Mouse (Mus musculus): ENCODE results near the gene Arnt2.

The Arnt2 gene

GRCm38 (mm10) chr7:84401641-84402455 lies 8.1 kb downstream of the Arnt2 start:
- DNase-seq (ENCODE audit: extremely low spot score, low read depth, low spot score): no peak

DNA sequence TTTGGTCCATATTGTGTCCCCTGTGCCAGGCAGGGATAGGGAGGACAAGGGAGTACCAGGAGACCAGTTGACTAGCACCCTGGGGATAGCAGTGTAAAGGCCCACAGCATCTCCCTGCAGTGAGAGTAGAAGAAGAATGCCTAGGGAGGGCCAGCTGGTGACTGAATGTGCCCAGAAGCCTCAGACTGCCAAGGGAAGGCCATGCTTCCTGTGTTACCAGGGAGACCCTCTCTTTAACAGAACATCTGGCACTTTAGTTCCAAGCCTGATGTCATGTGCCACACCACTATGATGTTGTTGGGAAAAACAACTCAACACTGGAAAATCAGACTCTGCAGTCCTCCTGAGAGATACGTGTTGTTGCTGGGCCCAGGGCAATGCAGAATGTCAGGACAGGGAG lies 12.7 kb downstream of the Arnt2 start:
- no peak for DNase-seq (ENCODE audit: extremely low spot score, low read depth, low spot score)

GRCm38 (mm10) chr7:84396581-84396980 lies 13.4 kb downstream of the Arnt2 start:
- DNase-seq (ENCODE audit: extremely low spot score, low read depth, low spot score): no peak

DNA sequence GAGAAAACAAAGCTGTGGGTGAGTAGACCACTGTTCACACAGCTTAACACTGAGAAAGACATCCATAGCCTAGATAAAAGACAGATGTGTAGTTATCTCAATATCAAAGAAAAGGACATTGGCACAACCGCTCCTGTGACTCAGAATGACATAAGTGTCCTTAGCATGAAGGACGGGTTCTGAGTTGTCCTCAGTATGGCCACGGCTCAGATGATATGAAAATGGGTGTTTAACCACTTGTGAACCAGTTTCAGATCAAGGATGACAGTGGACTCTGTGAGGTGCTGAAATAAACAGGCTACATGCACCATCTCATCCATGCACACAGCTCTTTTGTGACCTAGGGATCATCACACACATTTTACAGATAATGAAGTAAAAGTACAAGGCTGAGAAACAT lies 22.1 kb downstream of the Arnt2 start:
- no peak for DNase-seq (ENCODE audit: extremely low spot score, low read depth, low spot score)

DNA sequence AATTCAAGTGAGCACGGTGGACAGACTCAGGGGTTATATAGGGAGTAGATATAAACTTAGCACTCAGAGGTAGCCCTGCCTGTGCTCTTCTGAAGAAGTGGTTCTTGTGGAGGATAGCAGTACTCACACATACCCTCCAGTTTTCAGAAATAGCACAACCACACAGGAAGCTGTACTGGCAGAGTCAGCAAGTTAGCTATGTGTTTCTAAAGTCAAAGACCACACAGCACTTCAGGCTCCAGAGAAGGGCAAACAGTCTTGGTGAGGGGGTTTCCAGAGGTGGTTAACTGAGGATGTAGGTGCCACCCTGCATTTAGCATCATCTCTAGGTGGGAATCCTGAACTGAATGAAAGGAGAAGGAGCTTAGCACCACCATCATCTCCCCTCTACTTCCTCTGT lies 23.5 kb downstream of the Arnt2 start:
- no peak for DNase-seq (ENCODE audit: extremely low spot score, low read depth, low spot score)

DNA sequence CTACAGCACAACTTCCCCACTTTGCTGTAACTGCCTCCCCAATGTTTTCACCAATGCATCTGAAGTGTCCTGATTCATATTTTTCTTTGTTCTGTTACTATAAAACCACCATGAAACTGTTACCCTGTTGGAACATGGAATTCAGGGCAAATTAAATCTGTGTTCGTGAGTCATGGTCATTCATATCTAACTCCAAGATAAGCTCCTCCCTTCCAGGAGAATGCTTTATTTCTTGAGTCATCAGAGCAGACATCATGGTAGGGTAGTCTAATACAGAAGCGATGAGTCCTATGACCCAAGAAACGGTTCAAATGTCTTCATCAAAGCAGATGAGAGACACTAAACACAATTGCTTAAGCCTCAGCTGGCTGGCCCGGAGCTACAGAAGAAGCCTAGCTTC lies 25.2 kb downstream of the Arnt2 start:
- DNase-seq (ENCODE audit: extremely low spot score, low read depth, low spot score): no peak

DNA sequence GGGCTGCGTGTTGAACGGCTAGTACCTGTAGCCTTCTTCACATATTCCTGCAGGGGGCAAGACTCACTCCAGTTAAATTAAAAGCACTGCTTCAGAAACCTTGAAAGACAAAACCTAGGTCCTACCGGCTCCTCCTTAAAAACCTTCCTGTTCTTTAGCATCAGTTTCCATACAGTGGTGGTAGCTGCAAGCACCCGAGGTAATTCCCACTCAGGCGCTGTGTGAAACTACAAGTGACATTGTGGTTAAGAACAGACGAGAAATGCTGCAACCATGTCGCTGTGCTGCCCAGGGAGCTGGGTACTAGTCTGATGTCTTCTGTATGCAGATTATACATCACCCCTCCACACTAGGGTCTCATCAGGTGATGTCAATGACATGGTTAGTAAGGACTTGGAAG lies 25.9 kb downstream of the Arnt2 start:
- no peak for DNase-seq (ENCODE audit: extremely low spot score, low read depth, low spot score)

- DNase-seq (ENCODE audit: extremely low spot score, low read depth, low spot score): no peak
Measured at GRCm38 (mm10) chr7:84382346-84382745, 27.6 kb downstream of the Arnt2 start.

DNA sequence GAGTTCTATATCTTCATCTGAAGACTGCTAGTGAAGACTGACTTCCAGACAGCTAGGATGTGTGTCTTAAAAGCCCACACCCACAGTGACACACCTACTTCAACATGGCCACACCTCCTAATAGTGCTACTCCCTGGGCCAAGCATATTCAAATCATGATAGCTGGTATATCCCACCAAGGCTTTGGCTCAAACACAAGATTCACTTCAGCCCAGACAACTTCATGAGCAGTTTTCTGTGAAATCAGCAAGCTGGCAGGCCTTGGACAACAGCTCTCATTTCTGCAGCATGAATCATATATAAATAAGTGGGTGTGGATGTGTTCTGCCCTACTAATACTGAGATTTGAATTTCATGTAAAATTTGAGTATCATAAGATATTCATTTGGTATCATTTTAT lies 29.2 kb downstream of the Arnt2 start:
- no peak for DNase-seq (ENCODE audit: extremely low spot score, low read depth, low spot score)

DNA sequence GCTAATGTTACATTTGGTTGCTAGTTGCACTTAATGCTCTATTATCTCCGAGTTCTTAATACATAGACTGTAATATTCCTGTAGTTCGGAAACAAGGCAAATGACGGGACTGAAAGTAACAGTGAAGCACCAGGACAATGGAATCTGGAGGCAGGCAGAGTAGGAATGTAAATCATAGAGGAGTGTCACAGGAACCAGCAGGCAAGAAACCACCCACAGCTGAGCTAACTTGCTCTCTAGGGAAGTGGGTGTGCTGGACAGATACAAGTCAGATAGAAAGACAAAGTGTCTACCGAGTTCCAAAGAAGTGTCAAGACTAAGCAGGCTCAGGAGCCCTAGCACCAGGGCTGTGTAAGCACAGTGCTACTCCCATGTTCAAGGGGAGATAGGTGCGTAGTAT lies 32.6 kb downstream of the Arnt2 start:
- DNase-seq (ENCODE audit: extremely low spot score, low read depth, low spot score): no peak

- DNase-seq (ENCODE audit: extremely low spot score, low read depth, low spot score): no peak
Measured at GRCm38 (mm10) chr7:84373691-84374090, 36.3 kb downstream of the Arnt2 start.

DNA sequence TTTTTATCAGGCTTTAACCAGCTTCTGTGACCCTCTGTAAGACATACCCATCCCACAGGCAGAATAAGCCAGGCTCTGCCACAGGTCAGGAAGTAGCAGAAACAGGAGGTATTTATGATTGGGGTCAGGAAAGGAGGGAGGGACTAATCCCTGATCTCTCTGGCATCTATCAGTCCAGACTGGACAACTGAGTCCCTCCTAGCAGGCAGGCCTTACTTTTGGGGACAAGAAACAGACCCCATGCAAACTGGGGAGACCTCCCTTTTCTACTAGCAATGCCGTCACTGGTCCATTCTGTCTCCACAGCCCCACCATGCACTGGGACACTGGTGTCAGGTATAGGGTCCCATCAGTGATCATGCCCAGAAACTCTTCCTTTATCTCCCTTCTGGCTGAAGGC lies 37.1 kb downstream of the Arnt2 start:
- DNase-seq (ENCODE audit: extremely low spot score, low read depth, low spot score): no peak

DNA sequence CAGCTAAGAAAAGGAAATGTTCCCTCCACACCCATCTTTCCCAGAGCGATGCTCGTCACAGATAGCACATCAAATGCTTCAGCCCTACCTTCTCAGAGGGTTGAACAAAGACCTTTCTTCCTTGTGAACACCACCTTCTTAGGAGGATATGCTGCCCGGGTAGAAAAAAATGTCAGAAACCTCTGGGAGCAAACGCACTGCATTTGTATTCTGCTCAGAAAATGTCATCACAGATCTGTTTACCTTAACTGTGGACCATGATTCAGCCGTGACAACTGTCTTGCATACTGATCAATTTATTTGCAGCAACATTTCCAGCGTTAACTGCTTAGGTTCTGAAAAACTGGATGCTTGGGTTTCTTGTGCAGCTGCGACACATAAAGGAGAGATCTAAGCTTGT lies 37.7 kb downstream of the Arnt2 start:
- DNase-seq (ENCODE audit: extremely low spot score, low read depth, low spot score): no peak

DNA sequence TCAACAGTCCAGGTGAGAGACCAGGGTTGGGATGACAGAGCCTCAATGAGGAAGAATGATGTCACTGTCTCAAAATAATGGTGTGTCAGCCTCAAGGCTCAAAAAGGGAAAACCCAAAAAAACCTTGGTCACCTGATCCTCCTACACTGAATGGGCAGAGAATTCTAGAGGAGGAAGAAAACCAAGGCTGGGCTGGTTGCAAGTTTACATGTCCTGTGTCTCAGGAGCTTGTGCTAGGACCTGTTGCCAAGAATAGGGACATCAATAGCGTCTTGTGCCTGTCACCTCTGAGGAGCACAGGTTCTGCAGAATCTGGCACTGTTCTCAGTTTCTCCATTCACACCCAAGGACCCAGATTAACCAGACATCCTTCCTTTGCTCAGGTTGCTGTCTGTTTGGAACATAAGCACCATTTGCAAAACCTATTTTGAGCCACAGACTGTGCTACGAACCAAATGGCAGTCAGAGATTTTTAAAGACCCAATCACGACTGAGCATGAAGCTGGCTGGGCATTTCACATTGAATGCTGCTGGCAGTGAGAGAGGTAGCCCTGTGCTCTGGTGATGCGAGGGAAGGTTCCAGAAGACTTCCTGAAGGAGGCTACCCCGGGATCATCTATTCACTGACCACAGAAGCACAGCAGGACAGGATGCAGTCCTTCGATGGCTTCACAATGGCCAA lies 38.9 kb downstream of the Arnt2 start:
- no peak for DNase-seq (ENCODE audit: extremely low spot score, low read depth, low spot score)

GRCm38 (mm10) chr7:84366251-84366650 lies 43.7 kb downstream of the Arnt2 start:
- DNase-seq (ENCODE audit: extremely low spot score, low read depth, low spot score): no peak

- DNase-seq (ENCODE audit: extremely low spot score, low read depth, low spot score): no peak
Measured at GRCm38 (mm10) chr7:84362711-84363110, 47.3 kb downstream of the Arnt2 start.

- no peak for DNase-seq (ENCODE audit: extremely low spot score, low read depth, low spot score)
Measured at GRCm38 (mm10) chr7:84361086-84361684, 48.8 kb downstream of the Arnt2 start.

GRCm38 (mm10) chr7:84358426-84358825 lies 51.5 kb downstream of the Arnt2 start:
- DNase-seq (ENCODE audit: extremely low spot score, low read depth, low spot score): no peak

- DNase-seq (ENCODE audit: extremely low spot score, low read depth, low spot score): no peak
Measured at GRCm38 (mm10) chr7:84355619-84356570, 54.1 kb downstream of the Arnt2 start.

- no peak for DNase-seq (ENCODE audit: extremely low spot score, low read depth, low spot score)
Measured at GRCm38 (mm10) chr7:84354890-84355289, 55.1 kb downstream of the Arnt2 start.

DNA sequence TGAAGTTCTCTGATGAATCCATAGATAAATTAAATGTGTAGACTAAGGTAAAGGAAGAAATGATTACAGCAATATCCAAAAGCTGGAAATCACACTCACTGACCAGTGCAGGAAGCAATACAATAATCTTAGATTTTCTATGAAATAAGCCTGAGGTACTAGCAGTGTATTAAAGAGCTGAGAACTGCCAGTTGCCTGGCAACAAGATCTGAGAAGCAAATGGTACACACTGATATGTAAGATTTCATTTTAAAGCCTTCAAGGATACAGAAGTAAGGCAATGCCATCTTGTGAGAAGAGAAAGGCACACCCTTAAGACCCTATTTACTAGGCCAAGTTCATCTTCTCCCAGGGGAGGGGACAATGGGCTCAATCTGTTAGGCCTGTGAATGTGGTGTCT lies 59.4 kb downstream of the Arnt2 start:
- no peak for DNase-seq (ENCODE audit: extremely low spot score, low read depth, low spot score)
